Mouse (Mus musculus): ENCODE results near the gene Chd4. TPM values are rescaled to one million over a fixed set of nuclear protein-coding genes. Genes with fewer than 3 reads are reported as not detected.
A peak's percentile ranks its signal among the peaks of the same experiment; 100 is the strongest.
"Not testable (repeated sequence)": the region's sequence is repeated elsewhere in the genome, so short reads cannot be mapped to it uniquely, and the experiment has no call there.

Chd4 gene
- total RNA-seq (2021): 10 to 100 TPM; 75.1 to 84.3 TPM
- long read RNA-seq, experiment 1, full-length matches to known transcripts: 1 of 10 reads
- long read RNA-seq, experiment 1, partial matches to known transcripts: 4 of 10 reads
- long read RNA-seq, experiment 1, other reads (novel, unspliced or antisense): 5 of 10 reads
- long read RNA-seq, experiment 2, full-length matches to known transcripts: 5 of 15 reads
- long read RNA-seq, experiment 2, partial matches to known transcripts: 7 of 15 reads
- long read RNA-seq, experiment 2, other reads (novel, unspliced or antisense): 3 of 15 reads

GRCm38 (mm10) chr6:125095391-125096278, at the start of gene Chd4:
Gene Chd4, plus strand, starts transcription at chr6:125095981.
- intact Hi-C loops (cut with DNase I; ENCODE audit: low total_unique reads): no loop called here
- peak; percentile 95 for DNase-seq

GRCm38 (mm10) chr6:125046691-125047090, 49.1 kb upstream of the Chd4 start:
- intact Hi-C loops (cut with DNase I; ENCODE audit: low total_unique reads): loop anchor here (2.0 kb wide), 1 partner anchor 38 kb away; no protein-coding TSS in a partner anchor
- peak; percentile 86 for DNase-seq

GRCm38 (mm10) chr6:125049678-125050077, 46.1 kb upstream of the Chd4 start, which contains the start of gene Acrbp:
Gene Acrbp, plus strand, starts transcription at chr6:125049689.
- intact Hi-C loops (cut with DNase I; ENCODE audit: low total_unique reads): no loop called here
- DNase-seq: no peak

GRCm38 (mm10) chr6:125051237-125051636, 44.5 kb upstream of the Chd4 start:
- intact Hi-C loops (cut with DNase I; ENCODE audit: low total_unique reads): no loop called here
- no peak for DNase-seq

GRCm38 (mm10) chr6:125061493-125061892, 34.3 kb upstream of the Chd4 start:
- intact Hi-C loops (cut with DNase I; ENCODE audit: low total_unique reads): no loop called here

GRCm38 (mm10) chr6:125062511-125062910, 33.3 kb upstream of the Chd4 start:
- DNase-seq: no peak
- intact Hi-C loops (cut with DNase I; ENCODE audit: low total_unique reads): no loop called here

More at GRCm38 (mm10) chr6:125061493-125061892, 34.3 kb upstream of the Chd4 start:
- DNase-seq: no peak

GRCm38 (mm10) chr6:125063906-125064305, 31.9 kb upstream of the Chd4 start:
- no peak for DNase-seq
- intact Hi-C loops (cut with DNase I; ENCODE audit: low total_unique reads): no loop called here

GRCm38 (mm10) chr6:125065223-125065622, 30.6 kb upstream of the Chd4 start:
- intact Hi-C loops (cut with DNase I; ENCODE audit: low total_unique reads); DNase-seq: not testable (repeated sequence)

GRCm38 (mm10) chr6:125067571-125067995, 28.2 kb upstream of the Chd4 start, which contains the start of gene Lpar5:
Gene Lpar5, plus strand, starts transcription at chr6:125067920.
- intact Hi-C loops (cut with DNase I; ENCODE audit: low total_unique reads): no loop called here
- DNase-seq: no peak

- intact Hi-C loops (cut with DNase I; ENCODE audit: low total_unique reads): no loop called here
- DNase-seq: no peak
Measured at GRCm38 (mm10) chr6:125071170-125071895, 24.4 kb upstream of the Chd4 start.

GRCm38 (mm10) chr6:125071896-125072279, 23.9 kb upstream of the Chd4 start:
- intact Hi-C loops (cut with DNase I; ENCODE audit: low total_unique reads): no loop called here
- DNase-seq: no peak

GRCm38 (mm10) chr6:125073825-125074224, 22.0 kb upstream of the Chd4 start:
- intact Hi-C loops (cut with DNase I; ENCODE audit: low total_unique reads): no loop called here
- DNase-seq: no peak

- peak; percentile 17 for DNase-seq
- intact Hi-C loops (cut with DNase I; ENCODE audit: low total_unique reads): loop anchor here (5.0 kb wide), 1 partner anchor 179 kb away; no protein-coding TSS in a partner anchor
Measured at GRCm38 (mm10) chr6:125081394-125081793, 14.4 kb upstream of the Chd4 start.

- intact Hi-C loops (cut with DNase I; ENCODE audit: low total_unique reads): loop anchor here (5.0 kb wide), 1 partner anchor 180 kb away; no protein-coding TSS in a partner anchor
- peak; percentile 93 for DNase-seq
Measured at GRCm38 (mm10) chr6:125081797-125082560, 13.8 kb upstream of the Chd4 start.

GRCm38 (mm10) chr6:125082801-125083386, 12.9 kb upstream of the Chd4 start:
- intact Hi-C loops (cut with DNase I; ENCODE audit: low total_unique reads): loop anchor here (5.0 kb wide), 1 partner anchor 181 kb away; no protein-coding TSS in a partner anchor

GRCm38 (mm10) chr6:125084424-125084823, 11.4 kb upstream of the Chd4 start:
- intact Hi-C loops (cut with DNase I; ENCODE audit: low total_unique reads): loop anchor here (2.0 to 5.0 kb wide), 2 partner anchors 38 to 182 kb away; no protein-coding TSS in a partner anchor

More at GRCm38 (mm10) chr6:125082801-125083386, 12.9 kb upstream of the Chd4 start:
- DNase-seq: no peak

GRCm38 (mm10) chr6:125087937-125088336, 7.8 kb upstream of the Chd4 start:
- intact Hi-C loops (cut with DNase I; ENCODE audit: low total_unique reads): no loop called here
- DNase-seq: no peak

More at GRCm38 (mm10) chr6:125084424-125084823, 11.4 kb upstream of the Chd4 start:
- peak; percentile 52 for DNase-seq
